Mouse (Mus musculus) C2C12 (cell line): ENCODE data around the gene Olfr98. TPM values are rescaled to one million over a fixed set of nuclear protein-coding genes. Genes with fewer than 3 reads are reported as not detected.
"Not testable (repeated sequence)": the region's sequence is repeated elsewhere in the genome, so short reads cannot be mapped to it uniquely, and the experiment has no call there.

Experiments used
- H3K27me3 ChIP-seq: one replicate; pipeline ENCODE4 v1.6.1; 2011; ENCODE audit not compliant: control insufficient read depth, insufficient read depth, insufficient read length
- H3K36me3 ChIP-seq: one replicate; pipeline ENCODE4 v1.6.1; 2011; ENCODE audit not compliant: control insufficient read depth, insufficient read depth
- H3K4me3 ChIP-seq: one replicate; pipeline ENCODE4 v1.5.1; 2011; ENCODE audit warnings: mild to moderate bottlenecking, control low read depth; ENCODE audit not compliant: poor library complexity, insufficient read depth, severe bottlenecking
- H3K79me2 ChIP-seq: one replicate; pipeline ENCODE4 v1.6.1; 2011; ENCODE audit not compliant: control insufficient read depth, insufficient read depth
- H3K79me3 ChIP-seq: one replicate; pipeline ENCODE4 v1.6.1; 2011; ENCODE audit warnings: low read depth, control low read depth
- H3ac ChIP-seq: one replicate; pipeline ENCODE3; 2011; ENCODE audit warnings: low read depth; ENCODE audit not compliant: control insufficient read depth, insufficient read length
- CEBPB ChIP-seq: IDR thresholded peaks from one replicate; pipeline ENCODE4 v1.6.1; 2011; ENCODE audit warnings: low read depth, mild to moderate bottlenecking, control low read depth, moderate library complexity
- CTCF ChIP-seq: IDR thresholded peaks from one replicate; pipeline ENCODE4 v1.5.1; 2011; ENCODE audit not compliant: control insufficient read depth, insufficient read depth, insufficient read length
- FOSL1 ChIP-seq: IDR thresholded peaks from one replicate; pipeline ENCODE4 v1.8.0; 2011; ENCODE audit warnings: mild to moderate bottlenecking, low read length; ENCODE audit not compliant: poor library complexity, insufficient read depth, severe bottlenecking
- MAX ChIP-seq: IDR thresholded peaks from one replicate; pipeline ENCODE4 v1.6.1; 2011; ENCODE audit warnings: mild to moderate bottlenecking, control low read depth
- MYOD1 ChIP-seq: IDR thresholded peaks from one replicate; pipeline ENCODE4 v1.6.1; 2011; ENCODE audit warnings: low read depth; ENCODE audit not compliant: control insufficient read depth, insufficient read length
- MYOG ChIP-seq: IDR thresholded peaks from one replicate; pipeline ENCODE4 v1.6.1; 2011; ENCODE audit not compliant: control insufficient read depth, insufficient read length; ENCODE audit errors: extremely low read depth
- USF1 ChIP-seq: IDR thresholded peaks from one replicate; pipeline ENCODE4 v1.6.1; 2011; ENCODE audit warnings: low read depth, mild to moderate bottlenecking, control low read depth, moderate library complexity
- polyA plus RNA-seq: library from polyadenylated mRNA; unstranded; fragments of >200 nt; fragmentation: generic; extraction: Trizol; gene quantifications from one replicate; pipeline ENCODE4 v1.2.1, GENCODE M21; 2012; ENCODE audit warnings: missing spikeins

The Olfr98 gene
- polyA plus RNA-seq, 1 experiment: not detected

GRCm38 (mm10) chr17:37246715-37247114 lies 16.8 kb downstream of the Olfr98 start:
- no peaks in the 10 kb centered on the region for H3K27me3 ChIP-seq
- no peak overlapping the region for H3ac ChIP-seq
- no peak for TF ChIP-seq CEBPB
- TF ChIP-seq MYOD1: no peak
- TF ChIP-seq MYOG: no peak
- no peak for TF ChIP-seq FOSL1

GRCm38 (mm10) chr17:37242198-37242597 lies 21.4 kb downstream of the Olfr98 start:
- H3K4me3 ChIP-seq: no peak overlapping the region
- H3ac ChIP-seq: no peak overlapping the region
- H3K36me3 ChIP-seq: no peaks in the 10 kb centered on the region
- TF ChIP-seq CEBPB: no peak
- no peak for TF ChIP-seq FOSL1
- TF ChIP-seq MAX: no peak
- no peak for TF ChIP-seq USF1
- no peak for TF ChIP-seq MYOD1
- TF ChIP-seq MYOG: no peak
- no peak for TF ChIP-seq CTCF
- H3K79me3 ChIP-seq: no peaks in the 10 kb centered on the region
- no peaks in the 10 kb centered on the region for H3K27me3 ChIP-seq
- no peaks in the 10 kb centered on the region for H3K79me2 ChIP-seq

More at GRCm38 (mm10) chr17:37246715-37247114, 16.8 kb downstream of the Olfr98 start:
- H3K36me3 ChIP-seq: no peaks in the 10 kb centered on the region
- no peak overlapping the region for H3K4me3 ChIP-seq
- no peaks in the 10 kb centered on the region for H3K79me2 ChIP-seq
- H3K79me3 ChIP-seq: no peaks in the 10 kb centered on the region

GRCm38 (mm10) chr17:37237230-37237629 lies 26.3 kb downstream of the Olfr98 start, which contains the start of gene Olfr97:
Gene Olfr97, minus strand, starts transcription at chr17:37237330.
- not testable (repeated sequence) for H3K36me3 ChIP-seq, H3K27me3 ChIP-seq, H3K79me2 ChIP-seq, H3ac ChIP-seq, H3K79me3 ChIP-seq, H3K4me3 ChIP-seq

GRCm38 (mm10) chr17:37221879-37222278 lies 41.7 kb downstream of the Olfr98 start:
- TF ChIP-seq USF1 (no peak), FOSL1 (no peak), MYOD1 (no peak), MYOG (no peak), CEBPB (no peak), MAX (no peak), CTCF (no peak)

GRCm38 (mm10) chr17:37219846-37220245 lies 43.7 kb downstream of the Olfr98 start, which contains the start of gene Olfr96:
Gene Olfr96, plus strand, starts transcription at chr17:37220146.
- Histone ChIP-seq H3K79me2 (no peaks in the 10 kb centered on the region), H3ac (no peak within 1 kb of the TSS), H3K36me3 (no peaks in the 10 kb centered on the region), H3K4me3 (no peak within 1 kb of the TSS), H3K27me3 (no peaks in the 10 kb centered on the region), H3K79me3 (no peaks in the 10 kb centered on the region)
- TF ChIP-seq USF1 (no peak), CEBPB (no peak), MYOD1 (no peak), MAX (no peak), MYOG (no peak), FOSL1 (no peak), CTCF (no peak)

More at GRCm38 (mm10) chr17:37221879-37222278, 41.7 kb downstream of the Olfr98 start:
- Histone ChIP-seq H3K79me2 (no peaks in the 10 kb centered on the region), H3ac (no peak overlapping the region), H3K79me3 (no peaks in the 10 kb centered on the region), H3K36me3 (no peaks in the 10 kb centered on the region), H3K27me3 (no peaks in the 10 kb centered on the region), H3K4me3 (no peak overlapping the region)

- H3K4me3 ChIP-seq: no peak overlapping the region
- H3K79me2 ChIP-seq: no peaks in the 10 kb centered on the region
- H3ac ChIP-seq: no peak overlapping the region
- H3K27me3 ChIP-seq: no peaks in the 10 kb centered on the region
- TF ChIP-seq CTCF (no peak), CEBPB (no peak), FOSL1 (no peak)
- no peaks in the 10 kb centered on the region for H3K79me3 ChIP-seq
- no peaks in the 10 kb centered on the region for H3K36me3 ChIP-seq
Measured at GRCm38 (mm10) chr17:37218486-37218885, 45.1 kb downstream of the Olfr98 start.
